Mouse (Mus musculus): ENCODE results near the gene Endou.
A peak's percentile ranks its signal among the peaks of the same experiment; 100 is the strongest.

Endou gene

GRCm38 (mm10) chr15:97752491-97752890 lies 21.4 kb upstream of the Endou start:
- DNase-seq = no peak

DNA sequence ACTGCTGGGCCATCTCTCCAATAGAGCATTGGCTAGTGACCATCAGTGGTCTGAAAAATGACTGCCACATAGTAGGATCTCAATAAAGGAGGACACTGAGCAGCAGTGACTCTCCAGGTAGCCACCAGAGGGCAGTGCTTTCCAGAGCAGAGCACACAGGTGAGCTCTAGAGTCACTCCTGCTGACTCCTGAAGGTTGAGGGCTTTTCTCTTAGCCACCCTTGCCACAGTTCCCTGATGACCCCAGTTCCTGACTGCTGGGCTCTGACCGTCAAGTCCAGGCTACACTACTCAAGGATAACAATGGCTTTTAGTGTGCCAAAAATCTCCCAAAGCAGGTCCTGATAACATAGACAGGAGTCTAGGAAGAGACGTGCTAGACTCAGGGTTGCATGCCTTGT lies 20.5 kb upstream of the Endou start:
- peak; percentile 41 for DNase-seq

- peak; percentile 92 for DNase-seq
Measured at GRCm38 (mm10) chr15:97750697-97751096, 19.6 kb upstream of the Endou start.

DNA sequence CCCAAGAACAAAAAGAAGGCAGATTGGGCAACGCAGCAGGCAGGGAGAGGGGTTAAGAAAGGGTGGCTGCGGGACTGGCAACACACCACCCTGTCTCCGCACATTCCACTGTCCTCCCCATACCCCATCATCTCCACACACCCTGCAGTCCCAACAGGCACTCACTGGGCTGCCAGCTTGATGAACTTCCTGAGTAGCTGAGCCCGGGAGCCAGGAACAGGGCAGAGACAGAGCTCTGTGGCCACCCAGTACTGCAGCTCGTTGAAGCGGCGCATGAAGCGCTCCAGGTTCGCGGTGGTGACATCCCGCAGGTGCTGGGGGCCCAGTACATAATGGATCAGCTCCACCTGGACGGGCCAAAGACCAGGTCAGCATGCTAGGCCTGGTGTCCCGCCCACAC lies 18.7 kb upstream of the Endou start:
- no peak for DNase-seq

- DNase-seq = no peak
Measured at GRCm38 (mm10) chr15:97749397-97749796, 18.3 kb upstream of the Endou start.

GRCm38 (mm10) chr15:97748964-97749363 lies 17.8 kb upstream of the Endou start:
- no peak for DNase-seq

DNA sequence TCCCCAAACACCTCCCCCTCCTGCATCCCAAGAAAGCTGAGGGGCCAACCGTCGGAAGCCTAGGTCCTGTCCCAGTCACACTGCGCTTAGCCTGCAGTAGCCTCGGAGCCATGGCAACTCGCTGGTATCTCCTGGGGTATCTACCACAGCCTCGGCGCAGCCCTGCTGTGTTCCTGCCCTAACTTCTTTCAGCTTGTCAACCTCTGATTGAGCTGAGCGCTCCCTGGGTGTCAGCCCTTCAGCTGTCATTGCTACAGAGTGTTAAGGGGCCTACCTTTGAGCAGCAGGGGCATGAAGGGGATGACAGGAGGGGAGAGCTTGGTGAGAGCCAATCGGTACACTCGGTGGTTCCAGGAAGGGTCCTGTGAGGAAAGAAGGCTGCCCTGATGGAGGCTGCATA lies 17.2 kb upstream of the Endou start:
- DNase-seq = no peak

DNA sequence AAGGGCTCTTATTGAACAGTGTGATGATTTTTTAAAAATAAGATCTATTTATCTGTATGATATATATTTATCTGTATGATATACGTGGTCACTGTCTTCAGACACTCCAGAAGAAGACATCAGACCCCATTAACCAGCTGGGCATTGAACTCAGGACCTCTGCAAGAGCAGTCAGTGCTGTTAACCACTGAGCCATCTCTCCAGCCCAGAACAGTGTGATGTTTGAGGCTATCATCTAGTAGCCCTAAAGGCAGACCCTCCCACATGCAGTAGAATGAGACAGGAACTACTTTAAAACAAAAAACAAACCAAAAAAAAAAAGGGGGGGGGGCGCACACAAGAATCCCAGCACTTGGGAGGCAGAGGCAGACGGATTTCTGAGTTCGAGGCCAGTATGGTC lies 16.3 kb upstream of the Endou start:
- DNase-seq = no peak

- DNase-seq = no peak
Measured at GRCm38 (mm10) chr15:97746748-97747147, 15.6 kb upstream of the Endou start.

- no peak for DNase-seq
Measured at GRCm38 (mm10) chr15:97746278-97746677, 15.1 kb upstream of the Endou start.

DNA sequence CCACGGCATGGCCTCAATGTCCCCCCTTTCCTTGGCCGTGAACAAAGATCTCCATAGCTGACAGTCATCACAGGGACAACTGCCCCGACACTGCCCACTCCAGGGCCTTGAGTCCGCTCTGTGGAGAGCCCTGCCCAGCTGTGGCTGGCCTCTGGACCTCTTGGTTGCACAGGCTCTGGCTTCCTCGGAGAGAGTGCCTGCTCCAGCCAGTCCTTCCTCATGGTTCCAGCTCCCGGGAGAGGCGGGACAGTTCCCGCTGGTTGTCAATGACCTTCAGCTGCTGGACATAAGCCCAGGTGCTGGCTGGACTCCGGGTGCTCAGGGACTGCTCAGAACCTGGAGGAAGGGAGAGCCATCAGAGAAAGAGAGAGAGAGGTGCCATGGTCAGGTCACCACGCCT lies 14.2 kb upstream of the Endou start:
- DNase-seq = peak; percentile 34

GRCm38 (mm10) chr15:97744930-97745329 lies 13.8 kb upstream of the Endou start:
- DNase-seq = no peak

DNA sequence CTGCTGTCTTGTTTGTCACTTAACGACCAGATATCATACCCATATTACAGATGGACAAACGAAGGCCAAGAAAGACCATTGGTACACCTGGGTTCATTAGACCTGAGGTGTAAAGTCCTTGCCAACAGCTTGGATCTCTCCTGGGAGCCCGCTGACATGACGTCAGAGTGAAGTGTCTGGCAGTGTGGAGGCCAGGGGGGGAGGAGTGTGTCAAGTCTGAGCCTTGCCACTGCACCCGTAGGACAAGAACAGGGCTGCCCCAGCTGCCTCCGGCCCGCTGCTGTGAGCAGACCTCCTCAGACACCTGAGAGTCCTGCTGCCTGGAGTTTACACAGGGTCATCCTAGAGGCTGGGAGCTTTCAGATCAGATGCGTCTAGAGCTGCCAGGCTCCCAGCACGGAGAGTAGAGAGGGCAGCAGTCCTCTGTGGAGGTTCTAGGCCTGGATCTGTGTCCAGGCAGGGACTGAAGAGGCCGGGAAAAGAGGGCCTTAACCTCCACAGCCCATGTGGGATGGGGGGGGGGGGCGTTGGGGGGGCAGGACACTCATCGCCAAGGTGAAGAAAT lies 12.9 kb upstream of the Endou start:
- DNase-seq = no peak

GRCm38 (mm10) chr15:97743210-97743609 lies 12.1 kb upstream of the Endou start:
- no peak for DNase-seq

- no peak for DNase-seq
Measured at GRCm38 (mm10) chr15:97742600-97742999, 11.5 kb upstream of the Endou start.

- no peak for DNase-seq
Measured at GRCm38 (mm10) chr15:97742074-97742473, 10.9 kb upstream of the Endou start.

DNA sequence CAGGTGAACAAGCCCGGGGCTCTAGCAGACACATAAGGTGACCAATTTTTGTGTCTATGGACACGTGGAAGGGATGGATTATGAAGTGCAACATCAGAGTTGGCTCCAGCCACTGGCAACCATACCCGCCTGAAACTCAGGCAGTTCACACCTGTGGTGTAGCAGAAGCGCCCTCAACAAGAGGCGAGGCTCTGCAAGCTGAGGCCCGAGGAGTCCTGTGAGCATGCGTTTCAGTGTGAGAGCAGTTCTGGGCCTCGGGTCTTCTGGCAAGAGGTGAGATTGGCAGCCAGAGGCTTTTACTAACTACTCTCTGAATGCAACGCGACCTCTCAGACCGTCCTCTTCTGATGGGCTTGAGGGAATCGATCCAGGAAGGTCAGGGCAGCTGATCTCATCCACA lies 10.5 kb upstream of the Endou start:
- DNase-seq = no peak

DNA sequence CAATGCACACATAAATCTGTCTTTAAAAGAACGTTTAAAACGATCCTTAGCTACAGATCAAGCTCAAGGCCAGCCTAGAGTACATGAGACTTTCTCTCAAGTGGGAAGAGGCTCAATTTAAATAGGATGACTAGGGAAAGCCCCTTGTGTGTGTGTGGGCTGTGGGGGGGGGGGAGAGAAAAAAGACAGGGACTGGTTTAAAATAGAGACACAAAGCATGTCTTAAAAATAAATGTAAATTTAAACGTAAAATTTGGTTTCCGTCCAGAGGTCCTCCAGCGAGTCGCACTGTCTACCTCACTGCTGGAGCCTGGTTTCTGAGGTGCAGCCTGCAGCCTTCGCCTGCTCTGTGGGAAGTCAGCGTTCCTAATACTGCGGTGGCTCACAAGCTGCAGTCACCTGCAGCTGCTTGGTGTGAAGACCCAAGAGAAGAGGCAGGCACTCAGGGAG lies 9.2 kb upstream of the Endou start:
- DNase-seq = no peak

DNA sequence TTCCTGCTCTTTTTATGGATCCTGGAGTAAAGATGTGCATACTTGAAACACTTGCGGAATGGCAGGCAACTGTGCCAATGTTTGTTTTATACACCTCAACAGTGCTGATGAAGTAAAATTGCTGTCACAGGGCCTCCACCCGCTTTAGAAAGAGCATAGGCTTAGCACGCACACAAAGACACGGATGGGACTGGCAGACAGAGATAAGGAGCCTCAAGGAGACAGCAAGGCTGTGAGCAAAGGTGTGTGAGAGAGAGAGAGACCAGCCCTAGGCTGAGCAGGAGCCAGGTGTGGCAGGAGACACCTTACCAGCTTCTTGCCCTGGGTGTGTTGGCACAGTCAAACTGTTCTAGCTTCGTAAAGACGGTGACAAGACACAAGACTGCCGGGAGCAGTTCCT lies 7.8 kb upstream of the Endou start:
- DNase-seq = no peak

DNA sequence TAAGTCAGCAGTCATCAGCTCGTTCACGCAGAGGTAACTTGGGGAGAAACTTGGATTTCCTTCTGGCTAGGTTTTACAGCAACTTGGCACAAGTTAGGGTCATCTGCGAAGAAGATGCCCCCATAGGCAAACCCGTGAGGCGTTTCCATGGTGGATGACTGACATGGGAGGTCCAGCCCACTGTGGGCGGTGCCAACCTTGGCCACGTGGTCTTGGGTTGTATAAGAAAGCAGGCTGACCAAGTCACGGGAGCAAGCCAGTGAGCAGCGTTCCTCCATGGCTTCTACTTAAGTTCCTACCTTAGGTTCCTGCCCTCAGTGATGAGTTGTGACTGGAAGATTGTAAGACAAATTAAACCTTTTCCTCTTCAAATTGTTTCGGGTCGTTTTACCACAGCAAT lies 849 bp upstream of the Endou start:
- DNase-seq = no peak

GRCm38 (mm10) chr15:97730365-97730764 lies 774 bp downstream of the Endou start:
- no peak for DNase-seq

- no peak for DNase-seq
Measured at GRCm38 (mm10) chr15:97728804-97729203, 2.3 kb downstream of the Endou start.

GRCm38 (mm10) chr15:97728394-97728793 lies 2.7 kb downstream of the Endou start:
- DNase-seq = no peak

DNA sequence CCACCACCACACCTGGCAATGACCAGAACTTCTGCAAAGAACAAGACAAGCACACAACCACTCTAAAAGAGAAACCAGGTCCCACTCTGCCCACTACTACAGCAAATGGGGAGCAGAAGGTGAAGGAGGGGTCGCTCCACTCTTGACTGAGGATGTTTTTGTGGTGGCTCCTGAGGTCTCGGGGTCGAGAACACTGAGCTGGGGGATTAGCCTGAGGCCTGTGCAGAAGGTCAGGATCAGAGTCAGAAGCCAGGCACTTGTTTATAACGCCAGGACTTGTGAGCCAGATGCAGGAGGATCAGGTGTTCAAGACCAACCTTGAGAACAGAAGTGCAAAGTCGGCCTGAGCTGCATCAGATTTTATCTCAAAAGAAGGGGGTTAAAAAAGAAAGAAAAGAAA lies 3.6 kb downstream of the Endou start:
- no peak for DNase-seq

DNA sequence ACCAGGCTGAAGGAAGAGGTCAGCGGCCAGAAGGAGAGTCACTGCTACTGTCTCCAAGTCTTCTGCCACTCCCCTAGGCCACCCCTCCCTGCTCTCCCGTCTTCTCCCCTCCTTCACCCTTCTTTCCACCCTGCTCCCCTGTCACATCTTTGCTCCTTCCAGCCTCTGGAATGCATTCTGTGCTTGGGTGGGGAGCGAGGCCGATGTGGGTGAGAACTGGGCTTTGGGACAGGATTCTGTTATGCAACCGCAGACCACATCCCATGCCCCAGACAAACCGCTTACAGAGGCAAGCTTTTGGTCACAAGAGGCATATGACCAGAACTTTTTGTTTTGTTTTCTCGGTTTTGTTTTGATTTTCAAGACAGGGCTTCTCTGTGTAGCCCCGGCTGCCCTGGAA lies 4.1 kb downstream of the Endou start:
- DNase-seq = peak; percentile 53

- DNase-seq = no peak
Measured at GRCm38 (mm10) chr15:97726310-97726709, 4.8 kb downstream of the Endou start.
